Mouse (Mus musculus): Measurements from ENCODE around the gene Gm49320.

DNA sequence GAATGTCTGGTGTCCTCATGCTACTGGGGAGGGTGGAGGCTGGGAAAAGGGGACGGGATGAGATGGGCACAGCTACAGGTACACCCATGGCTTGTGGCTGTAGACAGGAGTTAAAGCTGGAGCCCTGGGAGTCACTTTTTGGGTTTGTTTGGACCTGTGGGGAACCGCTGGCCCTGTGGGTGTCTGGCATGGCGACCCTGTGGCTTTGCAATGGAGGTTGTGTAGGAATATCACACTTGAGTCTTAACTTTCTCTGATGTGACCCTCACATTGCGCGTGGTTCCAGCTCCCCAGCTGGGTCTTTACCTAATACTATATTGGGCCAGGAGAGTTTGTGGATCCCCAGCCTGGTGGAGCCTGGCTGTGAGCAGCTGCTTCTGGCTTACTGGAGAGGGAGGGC lies 6.4 kb downstream of the Gm49320 start:
- TF ChIP-seq CTCF (IDR thresholded peaks at IDR 0.05; ENCODE audit: low read depth) (no peak), EP300 (IDR thresholded peaks at IDR 0.05; ENCODE audit: low read depth) (no peak)

Data from liver, postnatal 0 days (tissue).